Mouse (Mus musculus) embryonic facial prominence, embryonic 10.5 days (tissue): Measurements from ENCODE around the gene Olfr1412. TPM values are rescaled to one million over a fixed set of nuclear protein-coding genes. Genes with fewer than 3 reads are reported as not detected.

Source experiments
- DNase-seq: peaks from one replicate; pipeline ENCODE4 v3.0.0-alpha.2; 2017; ENCODE audit warnings: low spot score
- H3K27ac ChIP-seq: fragments of 300-500 bp; sonication (generic); replicated peaks from 2 replicates; pipeline ENCODE4 v1.5.1; 2016; ENCODE audit warnings: mild to moderate bottlenecking
- H3K27me3 ChIP-seq: fragments of 300-500 bp; sonication (generic); replicated peaks from 2 replicates; pipeline ENCODE4 v1.6.1; 2016; ENCODE audit warnings: low read depth, mild to moderate bottlenecking; ENCODE audit not compliant: poor library complexity, severe bottlenecking
- H3K36me3 ChIP-seq: fragments of 300-500 bp; sonication (generic); replicated peaks from 2 replicates; pipeline ENCODE4 v1.6.1; 2016; ENCODE audit warnings: mild to moderate bottlenecking, moderate library complexity
- H3K4me1 ChIP-seq: fragments of 300-500 bp; sonication (generic); 2 replicates; pipeline ENCODE4 v1.6.1; 2016
- H3K4me3 ChIP-seq: fragments of 300-500 bp; sonication (generic); 2 replicates; pipeline ENCODE4 v1.5.1; 2016; ENCODE audit warnings: mild to moderate bottlenecking, moderate library complexity
- H3K9me3 ChIP-seq: fragments of 300-500 bp; sonication (generic); 2 replicates; pipeline ENCODE4 v1.6.1; 2016; ENCODE audit warnings: mild to moderate bottlenecking
- WGBS: fragments of 180-500 bp; shearing (Covaris S2); methylation state at CpG from one replicate; pipeline ENCODE4 v1.1.7; 2016; 5-methylcytosine and 5-hydroxymethylcytosine counted together
- polyA plus RNA-seq: library from polyadenylated mRNA; unstranded; fragments of >200 nt; fragmentation: Nextera tagmentation; extraction: Ambion mirVana; gene quantifications from 2 replicates; pipeline ENCODE4 v1.2.1, GENCODE M21; 2016

Gene Olfr1412
- polyA plus RNA-seq, 1 experiment from 2014 or later: not detected

- Histone ChIP-seq H3K27me3 (no peaks in the 10 kb centered on the region), H3K4me3 (peak overlapping the region; percentile 71)
- 88% methylated on average over 6 of the region's 6 CpGs for WGBS
These were observed 54.8 kb downstream of the Olfr1412 start for GRCm38 (mm10) chr1:92640393-92640792.

More at GRCm38 (mm10) chr1:92640393-92640792, 54.8 kb downstream of the Olfr1412 start:
- H3K4me1 ChIP-seq: peaks cover 27% of the 10 kb centered on the region
- no peak overlapping the region for H3K27ac ChIP-seq
- peaks cover 48% of the 10 kb centered on the region for H3K36me3 ChIP-seq
- H3K9me3 ChIP-seq: no peaks in the 10 kb centered on the region
- DNase-seq: no peak

Other genes starting within 250 kb of the Olfr1412 start
- gene Ndufa10, start 111.9 kb upstream of the Olfr1412 start, polyA plus RNA-seq: 319 and 321 TPM in 2 replicates
- not detected in 2 replicates for gene Olfr1416, start 100.7 kb upstream of the Olfr1412 start, polyA plus RNA-seq
- gene Olfr1415, start 89.7 kb upstream of the Olfr1412 start, polyA plus RNA-seq: 0.15 TPM in 1 of 2 replicates, not detected in the other
- gene Olfr1414, start 67.1 kb upstream of the Olfr1412 start, polyA plus RNA-seq: 0.05 TPM in 1 of 2 replicates, not detected in the other
- not detected in 2 replicates for gene Olfr1413, start 14.5 kb upstream of the Olfr1412 start, polyA plus RNA-seq
- not detected in 2 replicates for gene Olfr1411, start 8.6 kb downstream of the Olfr1412 start, polyA plus RNA-seq
- not detected in 2 replicates for gene Olfr1410, start 20.0 kb downstream of the Olfr1412 start, polyA plus RNA-seq
- gene Olfr12, start 32.0 kb downstream of the Olfr1412 start, polyA plus RNA-seq: not detected in 2 replicates
- 341 and 342 TPM in 2 replicates for gene Cops9, start 56.2 kb downstream of the Olfr1412 start, polyA plus RNA-seq
- gene Otos, start 63.1 kb downstream of the Olfr1412 start, polyA plus RNA-seq: 0.05 TPM in 1 of 2 replicates, not detected in the other
- gene Gpc1, start 245.9 kb downstream of the Olfr1412 start, polyA plus RNA-seq: 84.1 and 89.0 TPM in 2 replicates